Mouse (Mus musculus) MN1 (cell line): ENCODE data around the gene Bloc1s1.
A peak's percentile ranks its signal among the peaks of the same experiment; 100 is the strongest.

ENCODE experiments used
- DNase-seq: peaks from one replicate; pipeline ENCODE4 v3.0.0-alpha.2; 2016; ENCODE audit warnings: low spot score

Bloc1s1 gene

DNA sequence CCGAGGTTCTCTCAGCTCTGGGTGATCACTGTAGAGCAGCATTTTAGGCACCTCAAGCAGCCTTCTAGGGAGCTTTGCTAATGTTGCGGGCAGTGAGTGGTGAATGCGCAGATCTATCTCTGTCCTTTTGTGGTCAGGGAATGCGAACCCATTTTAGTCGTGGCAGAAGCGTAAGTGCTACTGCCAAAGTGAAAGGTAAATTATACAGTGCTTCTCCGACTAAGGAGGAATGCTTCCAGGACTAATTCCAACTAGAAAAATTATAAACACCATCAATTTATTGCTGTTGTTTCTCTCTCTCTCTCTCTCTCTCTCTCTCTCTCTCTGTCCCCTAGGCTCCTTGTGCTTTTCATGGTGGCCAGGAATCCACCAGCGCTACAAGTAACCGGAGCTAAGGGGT is at the start of gene Bloc1s1:
Gene Bloc1s1 (minus strand): TSS at position 101 of the 400 bp plus-strand sequence.
- no peak for DNase-seq

- DNase-seq, result no peak
Observed at GRCm38 (mm10) chr10:128972841-128973240, 49.0 kb upstream of the Bloc1s1 start.

- no peak for DNase-seq
Observed at GRCm38 (mm10) chr10:128970740-128971250, 47.0 kb upstream of the Bloc1s1 start.

GRCm38 (mm10) chr10:128968341-128968749 is 44.5 kb upstream of the Bloc1s1 start:
- no peak for DNase-seq

DNA sequence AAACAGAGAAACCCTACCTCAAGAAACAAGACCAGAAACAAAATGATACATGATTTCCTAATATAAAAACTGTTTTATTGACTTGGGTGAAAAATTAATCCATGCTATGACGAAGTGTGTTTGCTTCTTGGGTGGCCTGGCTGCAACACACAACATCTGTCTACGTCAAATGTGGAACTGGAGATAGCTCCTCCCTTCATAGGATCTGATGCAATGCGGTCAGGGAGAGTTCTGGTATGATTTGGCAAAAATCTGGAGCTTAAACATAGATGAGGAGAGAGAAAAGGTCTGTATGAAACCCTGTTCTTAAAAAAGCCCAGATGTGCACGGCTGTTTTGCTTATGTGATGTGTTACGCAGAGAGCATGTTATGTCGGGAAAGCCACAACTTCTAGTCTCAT is 42.0 kb upstream of the Bloc1s1 start:
- no peak for DNase-seq

- DNase-seq, result no peak
Observed at GRCm38 (mm10) chr10:128964961-128965360, 41.1 kb upstream of the Bloc1s1 start.

DNA sequence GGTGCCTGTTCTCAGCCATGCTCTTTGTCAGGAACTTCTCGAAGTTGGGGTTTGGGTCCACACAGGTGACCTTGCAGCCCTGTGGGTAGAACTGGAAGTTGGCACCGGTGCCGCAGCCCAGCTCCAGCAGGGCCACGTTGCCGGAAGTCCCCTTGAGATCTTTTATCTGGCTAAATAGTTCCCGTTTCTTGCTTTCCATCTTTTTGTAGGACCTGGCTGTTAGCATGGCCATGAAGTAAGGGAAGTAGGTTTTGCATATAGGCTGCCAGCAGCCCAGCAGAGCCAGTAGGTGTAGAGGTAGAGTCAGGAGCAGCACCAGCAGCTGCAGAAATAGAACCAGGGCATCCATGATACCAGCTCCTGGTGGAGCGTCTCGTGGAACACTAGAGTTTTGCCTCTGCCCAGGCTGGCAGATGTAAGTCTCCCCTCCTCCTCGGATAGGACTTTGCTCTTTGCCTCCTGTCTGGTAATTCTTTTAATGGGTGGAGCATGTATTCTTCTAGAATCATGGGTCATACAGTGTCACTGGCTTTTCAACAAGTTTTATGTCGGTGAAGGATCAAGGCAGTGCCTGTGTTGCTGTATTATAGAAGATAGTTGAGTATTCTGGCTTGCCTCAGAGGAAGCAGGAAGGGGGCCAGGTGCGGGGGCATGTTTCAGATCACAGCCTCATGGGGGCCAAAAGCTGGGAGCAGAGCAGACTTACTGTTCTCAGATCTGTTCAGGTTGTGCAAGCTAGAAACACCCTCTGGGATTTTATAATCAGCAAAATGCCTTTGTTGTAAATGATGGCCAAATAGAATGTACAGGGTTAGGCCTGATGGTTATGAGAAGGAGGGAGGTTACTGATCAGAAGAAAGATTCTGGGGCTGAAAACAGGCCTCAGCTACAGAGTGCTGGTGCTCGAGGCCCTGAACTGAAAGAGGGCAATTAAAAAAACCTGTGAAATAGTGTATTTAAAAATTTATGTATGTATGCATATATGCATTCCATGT is 37.1 kb upstream of the Bloc1s1 start, which contains the start of gene Mettl7b:
Gene Mettl7b (minus strand): TSS at position 399 of the 995 bp plus-strand sequence.
- DNase-seq, result no peak

GRCm38 (mm10) chr10:128960142-128960541 is 36.3 kb upstream of the Bloc1s1 start:
- DNase-seq, result no peak

DNA sequence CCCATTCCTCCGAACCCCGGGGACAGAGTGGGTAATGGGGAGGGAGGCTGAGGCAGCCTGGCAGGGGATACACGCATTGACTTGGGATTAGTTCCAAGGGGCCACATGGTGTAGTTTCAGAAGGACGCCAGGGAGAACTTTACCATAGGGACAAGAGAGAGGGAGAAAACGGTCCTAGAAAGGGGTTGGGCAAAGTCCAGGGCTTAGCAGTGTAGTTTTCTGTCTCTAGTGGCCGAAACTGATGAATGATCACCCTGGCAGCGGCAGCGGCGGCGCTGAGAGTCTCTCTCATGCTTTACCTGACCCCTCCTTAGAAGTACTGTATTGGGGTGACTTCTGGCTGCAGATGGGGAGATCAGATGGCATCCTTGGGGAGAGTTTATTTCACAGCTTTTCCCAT is 34.5 kb upstream of the Bloc1s1 start:
- no peak for DNase-seq

DNA sequence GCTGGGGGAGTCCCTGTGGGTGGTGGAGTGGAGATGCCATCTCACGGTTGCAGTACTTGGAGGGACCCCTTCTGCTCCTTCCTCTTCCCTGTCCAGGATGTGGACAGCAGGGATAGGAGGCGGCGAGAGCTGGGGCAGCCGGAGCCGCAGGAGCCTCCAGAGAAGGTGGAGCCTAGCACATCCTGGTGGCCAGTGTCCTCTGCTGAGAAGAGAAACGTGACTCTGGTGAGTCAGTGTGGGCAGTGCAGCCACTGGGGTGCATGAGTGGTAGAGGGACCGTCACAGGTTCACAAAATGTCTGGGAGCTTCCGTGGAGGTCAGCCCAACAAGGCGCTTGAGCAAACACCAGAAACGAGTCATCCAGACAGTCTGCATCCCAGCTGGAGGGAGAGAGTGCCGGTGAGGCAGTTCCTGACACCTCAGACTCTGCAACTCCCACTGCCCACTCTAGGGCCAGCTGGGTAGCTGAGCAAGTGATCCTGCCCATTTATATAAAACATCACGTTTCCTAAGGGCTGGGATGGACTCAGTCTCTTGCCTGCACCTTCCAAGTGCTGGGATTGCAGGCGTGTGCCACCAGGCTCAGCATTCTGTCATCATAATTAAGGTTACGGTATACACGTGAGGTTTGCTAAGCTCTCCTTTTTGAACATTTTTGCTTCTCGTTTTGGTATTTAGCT is 26.5 kb upstream of the Bloc1s1 start:
- no peak for DNase-seq

- DNase-seq, result no peak
Observed at GRCm38 (mm10) chr10:128947496-128947895, 23.7 kb upstream of the Bloc1s1 start.

DNA sequence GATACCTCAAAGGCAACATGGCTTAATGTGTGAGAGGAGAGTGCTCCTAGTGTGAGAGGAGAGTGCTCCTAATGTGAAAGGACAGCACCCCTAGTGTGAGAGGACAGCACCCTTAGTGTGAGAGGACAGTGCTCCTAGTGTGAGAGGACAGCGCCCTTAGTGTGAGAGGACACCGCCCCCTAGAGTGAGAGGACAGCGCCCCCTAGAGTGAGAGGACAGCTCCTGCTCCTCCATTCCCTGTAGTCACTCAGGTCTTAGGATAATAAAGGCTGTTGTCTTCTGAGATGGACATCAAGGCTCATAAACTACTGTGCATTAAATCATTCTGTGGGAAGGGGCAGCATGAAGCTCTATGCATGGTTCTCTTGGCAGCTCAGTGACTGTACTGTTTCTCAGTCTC is 21.8 kb upstream of the Bloc1s1 start:
- DNase-seq, result peak; percentile 69

DNA sequence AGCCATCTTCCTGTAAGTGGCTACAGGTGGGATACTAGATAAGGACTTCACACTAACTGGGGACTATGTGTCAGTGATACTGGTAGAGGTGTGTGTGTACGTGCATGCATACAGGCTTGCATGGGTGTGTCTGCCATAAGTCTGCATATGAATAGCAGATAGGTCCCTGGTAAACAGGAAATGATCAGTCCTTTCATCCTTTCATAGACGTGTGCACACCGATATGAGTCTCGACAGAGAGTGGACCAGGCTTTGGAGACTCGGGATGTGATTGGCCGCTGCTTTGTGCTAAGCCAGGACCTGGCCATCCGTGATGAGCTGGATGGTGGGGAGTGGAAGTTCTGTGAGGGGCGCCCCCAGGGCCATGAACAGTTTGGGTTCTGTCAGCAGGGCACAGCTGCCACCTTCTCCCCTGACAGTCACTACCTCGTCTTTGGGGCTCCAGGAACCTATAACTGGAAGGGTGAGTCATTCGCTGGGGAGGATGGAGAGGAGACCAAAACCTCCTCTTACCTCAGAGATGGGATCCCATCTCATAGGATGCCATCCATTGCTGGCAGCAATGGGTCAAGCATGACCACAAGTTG is 16.7 kb upstream of the Bloc1s1 start:
- no peak for DNase-seq

- DNase-seq, result no peak
Observed at GRCm38 (mm10) chr10:128938974-128939373, 15.1 kb upstream of the Bloc1s1 start.

DNA sequence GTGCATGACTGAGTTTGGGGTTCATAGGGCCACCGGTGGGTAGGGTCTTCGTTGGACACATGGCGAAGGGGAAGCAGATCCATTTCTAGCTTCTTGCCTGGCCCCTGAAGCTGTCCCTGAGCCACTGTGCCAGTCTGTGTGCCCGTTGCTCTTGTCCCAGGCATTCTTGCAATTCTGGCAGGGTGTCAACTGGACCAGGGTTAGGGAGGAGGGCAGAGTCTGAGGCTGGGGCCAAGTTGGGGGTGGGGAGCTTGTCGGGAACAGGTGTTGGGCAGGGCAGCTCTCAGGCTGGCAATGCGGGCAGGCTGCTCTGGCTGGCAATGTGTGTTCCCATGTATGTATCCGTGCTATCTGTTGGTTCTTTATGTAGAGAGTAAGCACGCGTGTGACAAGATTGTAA is 14.6 kb upstream of the Bloc1s1 start:
- peak; percentile 42 for DNase-seq

GRCm38 (mm10) chr10:128937756-128938390 is 14.0 kb upstream of the Bloc1s1 start:
- DNase-seq, result no peak

DNA sequence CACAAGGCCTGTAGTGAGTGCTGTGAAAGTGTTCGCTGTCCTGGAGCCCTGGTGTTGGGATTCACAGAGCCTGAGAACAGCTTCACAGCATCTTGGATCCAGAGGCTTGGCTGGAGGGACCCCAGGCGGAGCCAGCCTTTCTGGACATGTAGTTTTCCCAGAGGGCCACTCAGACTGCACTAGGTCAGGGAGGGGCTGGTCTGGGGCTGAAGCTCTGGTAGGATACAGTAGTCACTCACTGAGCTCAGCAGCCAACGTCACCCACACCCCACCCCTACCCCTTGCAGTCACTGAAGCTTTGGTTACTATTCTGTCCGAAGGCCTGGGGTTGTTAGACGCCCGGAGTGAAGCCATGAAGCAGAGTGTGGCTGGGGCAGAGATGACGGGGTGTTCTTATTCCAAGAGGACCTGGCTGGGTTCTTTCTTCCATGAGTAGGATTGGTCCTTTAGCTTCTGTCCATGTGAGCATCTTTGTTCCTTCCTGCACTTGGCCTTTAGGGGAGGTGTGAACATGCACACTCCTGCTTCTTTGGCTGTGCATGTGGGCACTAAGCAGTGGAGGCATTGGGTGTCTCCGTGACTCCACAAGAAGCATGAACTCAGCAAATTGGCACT is 12.1 kb upstream of the Bloc1s1 start:
- no peak for DNase-seq

DNA sequence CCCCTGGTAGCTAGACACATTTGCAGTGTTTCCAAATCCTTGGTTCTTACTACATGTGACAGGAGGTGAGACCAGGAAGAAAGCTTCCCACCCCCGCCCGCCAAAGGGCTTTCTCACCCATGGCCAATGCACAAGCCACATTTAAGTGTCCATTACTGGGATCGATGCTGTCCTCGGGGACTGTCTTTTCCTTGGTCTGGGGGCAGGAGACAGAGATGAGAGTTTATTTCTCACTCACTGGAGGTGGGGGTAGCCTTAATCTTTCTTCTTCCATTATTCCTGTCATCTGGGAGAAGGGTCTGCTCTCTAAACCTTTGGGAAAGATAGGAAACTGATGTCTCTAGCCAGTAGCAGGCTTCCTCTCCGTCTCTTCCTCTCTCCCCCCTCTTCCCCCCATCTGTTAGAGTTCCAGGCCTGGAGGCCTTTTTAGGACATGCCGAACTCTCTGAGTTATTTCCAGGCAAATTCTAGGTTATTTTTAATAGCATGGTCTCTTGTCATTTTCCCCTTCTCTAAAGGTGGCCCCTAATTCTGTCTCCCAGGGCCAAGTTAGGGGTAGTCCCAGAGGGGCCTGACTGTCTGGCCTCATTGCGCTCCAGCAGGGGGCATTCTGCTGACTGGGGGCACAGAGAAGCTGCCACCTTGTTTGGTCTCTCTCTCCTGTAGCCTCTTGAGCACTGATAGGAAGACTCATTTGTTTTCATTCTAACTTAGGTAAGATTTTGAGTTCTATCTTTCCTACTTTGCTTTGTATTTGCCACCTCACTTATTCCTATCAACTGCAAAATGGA is 11.4 kb upstream of the Bloc1s1 start:
- DNase-seq, result no peak

- no peak for DNase-seq
Observed at GRCm38 (mm10) chr10:128933976-128934721, 10.3 kb upstream of the Bloc1s1 start.

- DNase-seq, result no peak
Observed at GRCm38 (mm10) chr10:128933574-128933973, 9.7 kb upstream of the Bloc1s1 start, which contains the start of gene Itga7. Itga7 (plus strand) TSS chr10:128933818.
